Mouse (Mus musculus): Measurements from ENCODE around the gene Usp3. TPM values are rescaled to one million over a fixed set of nuclear protein-coding genes. Genes with fewer than 3 reads are reported as not detected.

Gene Usp3
- polyA plus RNA-seq, 1 experiment from 2014 or later: 54.0 TPM

GRCm38 (mm10) chr9:66506424-66506823 lies 86.5 kb downstream of the Usp3 start:
- H3K27ac ChIP-seq (replicated peaks): no peak overlapping the region
- H3K9ac ChIP-seq: no peak overlapping the region
- H3K4me2 ChIP-seq (replicated peaks): no peak overlapping the region
- no peak overlapping the region for H3K4me3 ChIP-seq (replicated peaks)
- no peak for ATAC-seq (ENCODE audit: insufficient number of reproducible peaks, low FRiP score, low TSS enrichment, low read depth)
- H3K4me1 ChIP-seq: peaks cover 10% of the 10 kb centered on the region; the same call in 1 of the 2 replicates
- no peaks in the 10 kb centered on the region for H3K27me3 ChIP-seq
- H3K9me3 ChIP-seq (replicated peaks): no peaks in the 10 kb centered on the region
- H3K36me3 ChIP-seq: peaks cover 59% of the 10 kb centered on the region

GRCm38 (mm10) chr9:66506011-66506410 lies 86.9 kb downstream of the Usp3 start:
- Histone ChIP-seq H3K4me1 (peaks cover 9% of the 10 kb centered on the region; the same call in 1 of the 2 replicates), H3K27ac (replicated peaks) (no peak overlapping the region), H3K9ac (no peak overlapping the region), H3K4me3 (replicated peaks) (no peak overlapping the region), H3K36me3 (peaks cover 63% of the 10 kb centered on the region), H3K4me2 (replicated peaks) (no peak overlapping the region), H3K27me3 (no peaks in the 10 kb centered on the region), H3K9me3 (replicated peaks) (no peaks in the 10 kb centered on the region)
- no peak for ATAC-seq (ENCODE audit: insufficient number of reproducible peaks, low FRiP score, low TSS enrichment, low read depth)
- 70% methylated on average over 4 of the region's 4 CpGs for WGBS

GRCm38 (mm10) chr9:66505141-66505917 lies 87.6 kb downstream of the Usp3 start:
- H3K9ac ChIP-seq: no peak overlapping the region
- no peak overlapping the region for H3K4me3 ChIP-seq (replicated peaks)
- 80% methylated on average over 9 of the region's 9 CpGs for WGBS
- no peaks in the 10 kb centered on the region for H3K9me3 ChIP-seq (replicated peaks)
- no peaks in the 10 kb centered on the region for H3K27me3 ChIP-seq
- H3K4me2 ChIP-seq (replicated peaks): no peak overlapping the region
- H3K27ac ChIP-seq (replicated peaks): no peak overlapping the region
- ATAC-seq (ENCODE audit: insufficient number of reproducible peaks, low FRiP score, low TSS enrichment, low read depth): no peak
- peaks cover 68% of the 10 kb centered on the region for H3K36me3 ChIP-seq
- 0 out of 2 replicates have a peak, but pooled peaks cover 2% of the 10 kb centered on the region for H3K4me1 ChIP-seq

- H3K4me2 ChIP-seq (replicated peaks): no peak overlapping the region
- H3K27me3 ChIP-seq: no peaks in the 10 kb centered on the region
- no peak overlapping the region for H3K9ac ChIP-seq
- ATAC-seq (ENCODE audit: insufficient number of reproducible peaks, low FRiP score, low TSS enrichment, low read depth): no peak
- no peak overlapping the region for H3K4me3 ChIP-seq (replicated peaks)
- H3K9me3 ChIP-seq (replicated peaks): no peaks in the 10 kb centered on the region
- H3K36me3 ChIP-seq: peaks cover 73% of the 10 kb centered on the region
- WGBS: 88% methylated on average over 13 of the region's 13 CpGs
- no peak overlapping the region for H3K27ac ChIP-seq (replicated peaks)
- H3K4me1 ChIP-seq: no peaks in the 10 kb centered on the region
These were observed 88.4 kb downstream of the Usp3 start for GRCm38 (mm10) chr9:66504518-66504917.

GRCm38 (mm10) chr9:66503879-66504411 lies 89.0 kb downstream of the Usp3 start:
- WGBS: 68% methylated on average over 4 of the region's 4 CpGs
- no peak overlapping the region for H3K4me2 ChIP-seq (replicated peaks)
- H3K27ac ChIP-seq (replicated peaks): no peak overlapping the region
- H3K27me3 ChIP-seq: no peaks in the 10 kb centered on the region
- H3K4me1 ChIP-seq: no peaks in the 10 kb centered on the region
- peaks cover 70% of the 10 kb centered on the region for H3K36me3 ChIP-seq
- no peak for ATAC-seq (ENCODE audit: insufficient number of reproducible peaks, low FRiP score, low TSS enrichment, low read depth)
- no peak overlapping the region for H3K9ac ChIP-seq
- no peak overlapping the region for H3K4me3 ChIP-seq (replicated peaks)
- H3K9me3 ChIP-seq (replicated peaks): no peaks in the 10 kb centered on the region

- H3K27ac ChIP-seq (replicated peaks): no peak overlapping the region
- H3K4me2 ChIP-seq (replicated peaks): no peak overlapping the region
- no peak overlapping the region for H3K4me3 ChIP-seq (replicated peaks)
- H3K9ac ChIP-seq: no peak overlapping the region
- 66% methylated on average over 2 of the region's 2 CpGs for WGBS
- ATAC-seq (ENCODE audit: insufficient number of reproducible peaks, low FRiP score, low TSS enrichment, low read depth): no peak
- H3K9me3 ChIP-seq (replicated peaks): no peaks in the 10 kb centered on the region
- H3K27me3 ChIP-seq: no peaks in the 10 kb centered on the region
- no peaks in the 10 kb centered on the region for H3K4me1 ChIP-seq
- peaks cover 66% of the 10 kb centered on the region for H3K36me3 ChIP-seq
These were observed 91.7 kb downstream of the Usp3 start for GRCm38 (mm10) chr9:66501248-66501647.

- peaks cover 61% of the 10 kb centered on the region for H3K36me3 ChIP-seq
- H3K4me1 ChIP-seq: no peaks in the 10 kb centered on the region
- no peak overlapping the region for H3K9ac ChIP-seq
- no peak overlapping the region for H3K4me3 ChIP-seq (replicated peaks)
- no peaks in the 10 kb centered on the region for H3K9me3 ChIP-seq (replicated peaks)
- no peaks in the 10 kb centered on the region for H3K27me3 ChIP-seq
- no peak for ATAC-seq (ENCODE audit: insufficient number of reproducible peaks, low FRiP score, low TSS enrichment, low read depth)
- no peak overlapping the region for H3K27ac ChIP-seq (replicated peaks)
- H3K4me2 ChIP-seq (replicated peaks): no peak overlapping the region
These were observed 99.0 kb downstream of the Usp3 start for GRCm38 (mm10) chr9:66493992-66494391.

- WGBS: 83% methylated on average over 1 of the region's 1 CpGs
These were observed 100.6 kb downstream of the Usp3 start for GRCm38 (mm10) chr9:66492361-66492760.

GRCm38 (mm10) chr9:66488786-66489185 lies 104.2 kb downstream of the Usp3 start:
- no peak overlapping the region for H3K27ac ChIP-seq (replicated peaks)
- no peak overlapping the region for H3K4me2 ChIP-seq (replicated peaks)
- ATAC-seq (ENCODE audit: insufficient number of reproducible peaks, low FRiP score, low TSS enrichment, low read depth): no peak
- H3K27me3 ChIP-seq: no peaks in the 10 kb centered on the region
- H3K4me3 ChIP-seq (replicated peaks): no peak overlapping the region
- H3K4me1 ChIP-seq: no peaks in the 10 kb centered on the region
- peaks cover 73% of the 10 kb centered on the region for H3K36me3 ChIP-seq
- H3K9me3 ChIP-seq (replicated peaks): no peaks in the 10 kb centered on the region
- no peak overlapping the region for H3K9ac ChIP-seq

More at GRCm38 (mm10) chr9:66492361-66492760, 100.6 kb downstream of the Usp3 start:
- H3K9ac ChIP-seq: no peak overlapping the region
- no peaks in the 10 kb centered on the region for H3K4me1 ChIP-seq
- peaks cover 60% of the 10 kb centered on the region for H3K36me3 ChIP-seq
- no peak for ATAC-seq (ENCODE audit: insufficient number of reproducible peaks, low FRiP score, low TSS enrichment, low read depth)
- no peaks in the 10 kb centered on the region for H3K27me3 ChIP-seq
- no peak overlapping the region for H3K4me3 ChIP-seq (replicated peaks)
- no peak overlapping the region for H3K4me2 ChIP-seq (replicated peaks)
- no peaks in the 10 kb centered on the region for H3K9me3 ChIP-seq (replicated peaks)
- H3K27ac ChIP-seq (replicated peaks): no peak overlapping the region

GRCm38 (mm10) chr9:66483429-66483828 lies 109.5 kb downstream of the Usp3 start:
- H3K27me3 ChIP-seq: no peaks in the 10 kb centered on the region
- no peak overlapping the region for H3K4me3 ChIP-seq (replicated peaks)
- no peaks in the 10 kb centered on the region for H3K9me3 ChIP-seq (replicated peaks)
- H3K9ac ChIP-seq: no peak overlapping the region
- no peak for ATAC-seq (ENCODE audit: insufficient number of reproducible peaks, low FRiP score, low TSS enrichment, low read depth)
- H3K4me2 ChIP-seq (replicated peaks): no peak overlapping the region
- WGBS: 83% methylated on average over 3 of the region's 3 CpGs
- H3K4me1 ChIP-seq: no peaks in the 10 kb centered on the region
- H3K36me3 ChIP-seq: peaks cover 51% of the 10 kb centered on the region
- H3K27ac ChIP-seq (replicated peaks): no peak overlapping the region

- Histone ChIP-seq H3K4me3 (replicated peaks) (no peak overlapping the region), H3K36me3 (peaks cover 29% of the 10 kb centered on the region), H3K27me3 (no peaks in the 10 kb centered on the region), H3K27ac (replicated peaks) (no peak overlapping the region), H3K4me1 (no peaks in the 10 kb centered on the region), H3K9me3 (replicated peaks) (no peaks in the 10 kb centered on the region), H3K9ac (no peak overlapping the region), H3K4me2 (replicated peaks) (no peak overlapping the region)
- WGBS: 75% methylated on average over 2 of the region's 2 CpGs
- no peak for ATAC-seq (ENCODE audit: insufficient number of reproducible peaks, low FRiP score, low TSS enrichment, low read depth)
These were observed 115.2 kb downstream of the Usp3 start for GRCm38 (mm10) chr9:66477785-66478184.

GRCm38 (mm10) chr9:66465087-66465486 lies 127.9 kb downstream of the Usp3 start:
- Histone ChIP-seq H3K27ac (replicated peaks) (no peak overlapping the region), H3K9ac (no peak overlapping the region), H3K4me3 (replicated peaks) (no peak overlapping the region), H3K9me3 (replicated peaks) (no peaks in the 10 kb centered on the region), H3K36me3 (peaks cover 32% of the 10 kb centered on the region), H3K27me3 (no peaks in the 10 kb centered on the region), H3K4me2 (replicated peaks) (no peak overlapping the region), H3K4me1 (no peaks in the 10 kb centered on the region)
- ATAC-seq (ENCODE audit: insufficient number of reproducible peaks, low FRiP score, low TSS enrichment, low read depth): no peak
- WGBS: 54% methylated on average over 4 of the region's 4 CpGs

Data from embryonic facial prominence, embryonic 15.5 days (tissue).